Mouse (Mus musculus): ENCODE measurements around the gene Tcf23.

Tcf23 gene

DNA sequence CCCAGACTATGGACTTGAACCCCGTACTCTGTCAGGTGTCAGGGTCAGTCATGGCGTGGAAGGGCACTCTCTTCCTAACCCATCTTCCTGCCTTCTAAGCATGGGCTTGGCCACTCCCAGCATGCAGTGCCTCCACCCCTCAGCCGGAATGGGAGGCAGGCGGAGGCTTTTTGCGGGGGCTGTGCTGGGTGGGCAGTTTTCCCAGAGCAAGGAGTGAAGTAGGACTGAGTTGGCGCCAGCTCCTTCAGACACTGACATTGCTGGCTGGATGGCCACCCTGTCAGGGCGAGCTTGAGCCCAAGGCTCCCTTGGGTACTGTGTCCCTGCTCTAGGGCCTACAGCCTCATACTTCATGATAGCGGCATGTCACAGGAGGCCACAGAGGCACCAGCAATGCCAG is at the start of gene Tcf23:
Gene Tcf23 (plus strand): TSS at position 247 of the 400 bp plus-strand sequence.
- DNase-seq (ENCODE audit: low spot score): no peak

DNA sequence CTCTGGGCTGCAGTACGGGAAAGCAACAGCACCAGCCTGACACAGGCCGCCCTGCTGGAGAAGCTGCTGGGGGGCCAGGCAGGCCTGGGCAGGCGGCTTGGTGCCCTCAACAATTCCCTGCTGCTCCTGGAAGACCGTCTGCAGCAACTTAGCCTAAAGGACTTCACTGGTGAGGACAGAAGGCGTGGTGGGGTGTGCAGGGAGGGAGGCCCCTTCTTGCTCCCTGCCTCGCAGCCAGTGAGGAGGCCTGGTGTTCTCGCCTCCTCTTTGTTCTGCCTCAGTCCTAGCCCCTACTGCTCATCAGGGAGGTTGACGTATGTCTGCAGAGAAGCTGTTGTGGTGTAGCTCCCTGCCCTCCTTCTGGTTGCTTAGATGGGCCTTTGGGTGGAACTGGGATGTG is 49.8 kb upstream of the Tcf23 start:
- no peak for DNase-seq (ENCODE audit: low spot score)

DNA sequence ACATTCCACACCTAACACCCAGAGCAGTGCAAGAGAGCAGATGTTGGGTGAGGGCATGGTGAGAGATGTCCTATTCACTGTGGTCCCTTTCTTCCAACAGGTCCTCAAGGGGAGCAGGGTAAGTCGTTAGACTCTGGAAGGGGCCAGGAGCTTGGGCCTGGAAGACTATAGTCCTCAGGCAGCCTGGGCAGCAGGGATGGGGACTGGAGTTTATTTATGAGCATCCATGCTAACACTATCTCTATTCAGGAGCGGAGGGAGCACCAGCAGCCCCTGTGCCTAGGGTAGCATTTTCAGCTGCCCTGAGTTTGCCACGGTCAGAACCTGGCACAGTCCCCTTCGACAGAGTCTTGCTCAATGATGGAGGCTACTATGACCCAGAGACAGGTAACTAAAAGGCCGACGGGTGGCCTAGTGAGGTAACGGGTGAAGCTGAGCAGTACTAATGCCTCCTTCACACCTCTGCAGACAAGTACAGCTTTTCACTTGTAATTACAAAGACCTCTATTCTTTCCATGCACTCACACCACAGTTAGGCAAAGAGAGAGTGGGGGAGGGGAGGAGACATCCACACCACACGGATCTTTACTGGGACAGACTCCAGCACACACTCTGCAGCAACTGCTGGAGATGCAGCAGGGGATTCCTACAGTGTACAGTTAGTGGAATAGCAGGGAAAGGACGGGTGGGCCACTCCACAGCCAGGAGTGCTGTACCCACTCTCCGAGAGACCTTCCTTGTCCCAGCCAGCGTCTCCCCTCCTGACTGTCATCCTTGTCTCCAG is 48.4 kb upstream of the Tcf23 start:
- DNase-seq (ENCODE audit: low spot score): no peak

DNA sequence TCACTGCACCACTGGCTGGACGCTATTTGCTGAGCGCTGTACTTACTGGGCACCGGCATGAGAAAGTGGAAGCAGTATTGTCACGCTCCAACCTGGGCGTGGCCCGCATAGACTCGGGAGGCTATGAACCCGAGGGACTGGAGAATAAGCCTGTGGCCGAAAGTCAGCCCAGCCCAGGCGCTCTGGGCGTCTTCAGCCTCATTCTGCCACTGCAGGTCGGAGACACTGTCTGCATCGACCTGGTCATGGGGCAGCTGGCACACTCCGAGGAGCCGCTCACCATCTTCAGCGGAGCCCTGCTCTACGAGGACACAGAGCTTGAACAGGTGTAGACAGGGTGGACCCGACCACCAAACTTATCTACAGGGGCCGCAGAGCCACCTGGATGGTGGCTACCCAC is 47.8 kb upstream of the Tcf23 start:
- DNase-seq (ENCODE audit: low spot score): no peak

DNA sequence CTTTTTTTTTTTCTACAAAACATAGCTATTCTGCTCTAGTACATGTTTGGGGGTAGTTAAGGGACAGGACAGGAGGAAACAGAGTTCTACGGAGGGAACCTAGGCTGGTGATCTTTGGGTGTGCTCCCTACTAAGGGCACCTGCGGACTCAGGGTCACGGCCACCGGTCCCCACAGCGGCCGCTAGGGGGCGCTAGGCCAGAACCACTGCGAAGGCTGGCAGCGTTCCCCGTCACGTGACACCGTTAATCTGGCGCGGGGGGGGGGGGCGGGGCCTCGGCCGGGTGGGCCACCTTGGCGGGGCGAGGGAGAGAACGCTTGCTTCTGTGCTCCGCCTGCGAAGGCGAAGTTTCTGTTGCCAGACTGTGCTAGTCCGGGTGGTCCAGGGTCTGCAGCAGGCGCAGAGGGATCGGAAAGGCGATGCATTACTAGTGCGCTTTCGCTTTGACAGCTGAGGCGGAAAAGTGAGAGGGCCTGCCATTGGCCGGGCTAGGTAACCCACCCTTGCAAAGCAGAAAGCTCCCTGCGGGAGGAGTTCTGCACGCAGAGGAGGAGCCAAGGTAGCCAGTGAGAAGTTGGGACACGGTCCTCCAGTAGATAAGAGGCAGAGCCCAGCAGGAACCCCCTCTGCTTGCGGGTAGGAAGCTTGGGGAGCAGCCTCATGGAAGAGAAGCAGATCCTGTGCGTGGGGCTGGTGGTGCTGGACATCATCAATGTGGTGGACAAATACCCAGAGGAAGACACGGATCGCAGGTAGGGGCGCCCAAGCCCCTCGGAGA is 47.0 kb upstream of the Tcf23 start, which contains the start of gene Khk:
Gene Khk (plus strand): TSS at position 176 of the 778 bp plus-strand sequence.
- DNase-seq (ENCODE audit: low spot score): peak; percentile 87

DNA sequence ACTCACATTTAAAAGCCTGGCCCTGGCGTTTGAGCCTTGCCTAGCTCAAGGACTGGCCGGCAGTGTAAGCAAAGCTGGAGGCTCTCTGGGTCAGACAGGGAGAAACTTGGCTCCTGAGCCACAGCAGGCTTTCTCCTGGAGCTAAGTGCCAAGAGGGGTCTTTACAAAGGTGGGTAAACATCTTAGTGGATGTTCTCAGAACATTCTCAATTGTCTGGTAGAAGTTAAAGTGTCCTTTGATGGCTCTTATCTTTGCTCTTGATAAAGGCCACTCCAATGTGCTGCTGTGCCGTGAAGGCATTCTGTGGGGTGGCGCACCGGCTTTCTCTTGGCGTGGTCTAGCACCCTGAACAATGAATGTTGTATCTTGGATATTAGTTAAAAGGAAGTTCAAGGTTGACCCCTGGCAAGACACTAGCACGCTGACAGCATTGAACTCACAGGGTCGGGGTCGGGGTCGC is 45.9 kb upstream of the Tcf23 start:
- DNase-seq (ENCODE audit: low spot score): no peak

DNA sequence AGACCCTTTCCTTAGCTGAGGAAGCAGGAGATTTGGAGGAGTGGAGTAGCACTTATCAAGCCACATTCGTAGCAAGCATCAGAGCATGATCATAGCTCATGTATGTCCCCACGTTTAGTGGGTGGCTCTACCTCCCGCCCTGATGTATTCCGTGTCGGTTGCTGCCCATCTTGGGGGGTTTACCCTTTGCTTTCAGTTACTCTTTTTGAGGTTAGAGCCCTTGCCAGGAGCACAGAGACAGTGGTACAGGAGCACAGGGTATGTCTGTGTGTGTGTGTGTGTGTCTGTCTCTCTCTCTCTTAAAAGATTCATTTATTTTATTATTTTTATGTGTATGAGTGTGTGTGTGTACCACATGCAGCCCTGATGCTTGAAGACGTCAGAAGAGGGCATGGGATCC is 45.3 kb upstream of the Tcf23 start:
- DNase-seq (ENCODE audit: low spot score): no peak

DNA sequence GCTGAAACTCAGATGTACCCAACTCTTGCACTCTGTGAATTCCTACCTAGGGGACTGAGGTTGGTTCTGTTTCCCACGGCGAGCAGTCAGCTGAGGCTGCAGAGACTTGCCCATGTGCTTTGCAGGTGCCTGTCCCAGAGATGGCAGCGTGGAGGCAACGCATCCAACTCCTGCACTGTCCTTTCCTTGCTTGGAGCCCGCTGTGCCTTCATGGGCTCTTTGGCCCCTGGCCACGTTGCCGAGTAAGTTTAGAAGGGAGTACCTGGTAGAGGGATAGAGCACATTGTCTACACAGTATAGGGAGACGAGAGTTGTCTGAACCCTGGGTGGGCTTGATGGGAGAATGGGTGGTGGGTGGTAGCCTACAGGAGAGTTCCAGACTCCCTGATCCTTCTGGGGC is 43.8 kb upstream of the Tcf23 start:
- DNase-seq (ENCODE audit: low spot score): no peak

DNA sequence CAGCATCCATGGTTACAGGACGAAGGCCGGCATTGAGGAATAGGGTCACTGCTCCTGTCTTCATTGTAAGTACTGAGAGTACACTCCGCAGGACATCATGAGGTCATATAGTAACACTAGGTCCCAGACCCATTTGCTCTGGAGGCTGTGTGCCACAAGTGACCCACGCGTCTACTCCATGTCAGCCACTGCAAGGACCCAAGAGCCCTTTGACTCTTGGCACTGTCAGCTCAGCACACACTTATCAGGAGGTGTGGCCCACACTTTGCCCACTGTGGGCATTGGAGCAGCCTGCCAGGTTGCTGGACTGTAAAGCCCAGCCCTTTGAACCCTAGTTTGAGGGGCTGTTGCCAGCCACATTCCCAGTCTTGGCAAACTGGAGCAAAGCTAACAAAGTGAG is 43.2 kb upstream of the Tcf23 start:
- DNase-seq (ENCODE audit: low spot score): no peak

DNA sequence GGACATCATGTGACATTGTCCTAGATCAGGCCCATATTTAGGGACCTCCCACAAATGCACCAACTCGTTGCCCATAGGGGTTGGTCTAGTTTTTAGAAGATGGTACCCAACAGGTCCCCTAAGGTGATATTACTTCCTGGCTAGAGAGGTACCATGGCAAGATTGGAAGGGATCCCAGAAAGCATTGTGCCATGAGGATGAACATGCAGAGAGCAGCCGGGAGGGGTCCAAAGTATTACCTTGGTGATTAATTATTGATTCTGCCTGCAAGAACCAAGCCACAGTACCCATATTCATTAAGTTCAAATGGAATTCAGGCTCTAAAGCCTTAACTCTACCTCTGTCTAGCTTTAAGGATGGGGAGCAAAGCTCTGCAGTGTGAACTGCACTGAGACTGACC is 42.4 kb upstream of the Tcf23 start:
- DNase-seq (ENCODE audit: low spot score): no peak

DNA sequence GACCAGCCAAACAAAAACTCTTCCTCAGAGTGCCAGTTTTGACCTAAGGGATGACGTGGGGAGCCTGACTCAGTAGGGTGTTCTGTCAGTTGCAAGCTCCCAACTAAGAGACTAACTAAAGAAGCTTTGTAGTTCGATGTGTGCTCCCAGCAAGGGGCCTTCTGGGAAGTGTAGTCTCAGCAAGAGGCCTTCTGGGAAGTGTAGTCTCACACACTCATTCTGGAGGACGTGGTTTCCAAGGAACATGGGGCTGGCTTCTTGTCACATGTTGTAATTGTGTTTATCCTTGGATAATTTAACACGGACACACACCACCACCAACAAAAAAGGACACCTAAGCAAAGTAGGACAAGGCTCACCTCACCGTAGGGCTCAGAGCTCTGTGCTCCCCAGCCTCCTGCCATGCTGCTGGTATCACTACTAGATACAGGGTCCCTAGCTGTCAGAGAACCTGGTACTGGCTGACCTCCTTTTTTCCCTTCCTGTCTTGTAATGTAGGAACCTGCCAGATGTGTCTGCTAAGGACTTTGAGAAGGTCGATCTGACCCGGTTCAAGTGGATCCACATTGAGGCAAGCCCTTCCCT is 40.4 kb upstream of the Tcf23 start:
- DNase-seq (ENCODE audit: low spot score): no peak

DNA sequence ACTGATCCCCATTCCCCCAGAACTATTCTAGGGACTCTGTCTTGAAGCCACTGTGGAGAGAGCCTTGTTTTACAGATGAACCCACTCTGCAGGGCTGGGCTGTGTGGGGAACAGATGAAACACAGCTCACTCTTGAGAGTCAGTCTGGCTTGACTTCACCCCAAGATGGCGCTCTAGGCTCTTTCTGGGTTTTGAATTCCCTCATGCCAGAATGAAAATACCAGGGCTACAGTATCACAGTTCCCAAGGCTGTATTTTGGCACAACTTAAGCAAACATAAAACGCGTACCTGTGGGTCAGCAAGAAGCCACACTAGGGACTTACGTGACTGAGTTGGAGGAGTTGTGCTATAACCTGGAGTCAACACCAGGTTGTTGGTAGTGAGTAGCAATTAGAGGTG is 38.3 kb upstream of the Tcf23 start:
- DNase-seq (ENCODE audit: low spot score): peak; percentile 59

DNA sequence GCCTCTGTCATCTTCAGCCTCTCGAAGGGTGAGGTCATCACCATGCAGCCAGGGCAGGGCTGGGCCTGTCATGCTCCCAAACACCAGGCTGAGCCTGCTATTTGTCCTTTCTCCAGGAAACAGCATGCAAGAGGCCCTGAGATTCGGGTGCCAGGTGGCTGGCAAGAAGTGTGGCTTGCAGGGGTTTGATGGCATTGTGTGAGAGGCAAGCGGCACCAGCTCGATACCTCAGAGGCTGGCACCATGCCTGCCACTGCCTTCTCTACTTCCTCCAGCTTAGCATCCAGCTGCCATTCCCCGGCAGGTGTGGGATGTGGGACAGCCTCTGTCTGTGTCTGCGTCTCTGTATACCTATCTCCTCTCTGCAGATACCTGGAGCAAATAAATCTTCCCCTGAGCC is 37.6 kb upstream of the Tcf23 start:
- DNase-seq (ENCODE audit: low spot score): no peak

DNA sequence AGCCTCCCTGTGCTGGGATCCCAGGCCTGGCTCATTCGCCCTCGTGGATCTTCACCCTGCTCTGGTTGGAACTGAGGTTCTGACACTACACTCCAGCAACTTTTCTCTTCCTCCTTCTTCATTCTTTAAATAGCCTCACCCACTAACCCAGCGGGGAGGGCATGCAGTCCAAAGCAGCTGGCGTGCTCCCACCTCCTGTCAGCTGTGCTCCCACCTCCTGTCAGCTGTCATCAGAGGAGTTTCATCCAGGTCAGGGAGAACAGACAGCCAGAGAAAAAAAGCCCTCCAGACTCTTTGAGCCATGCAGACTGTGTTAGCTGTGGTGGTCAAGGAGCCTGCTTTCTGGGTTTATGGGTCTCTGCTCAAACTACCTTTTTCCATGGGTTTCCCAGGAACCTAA is 37.1 kb upstream of the Tcf23 start:
- no peak for DNase-seq (ENCODE audit: low spot score)

DNA sequence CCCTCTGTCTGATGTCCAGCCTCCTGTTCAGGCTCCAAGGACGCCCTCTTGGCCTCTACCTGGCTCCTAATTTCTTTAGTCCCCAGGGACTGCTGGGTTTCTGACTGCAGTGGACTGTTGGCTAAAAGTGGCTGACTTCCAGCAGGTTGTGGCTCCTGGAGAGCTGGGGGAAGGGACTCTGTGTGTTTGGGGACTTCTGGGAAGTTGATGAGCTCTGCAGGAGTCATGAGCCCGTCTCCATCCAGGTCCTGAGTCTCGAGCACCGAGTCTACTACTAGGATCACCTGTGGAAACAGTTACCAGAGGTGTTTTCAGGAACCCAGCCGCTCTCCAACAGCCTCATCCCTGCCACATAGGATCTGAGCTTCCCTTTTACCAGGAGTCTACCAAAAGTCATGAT is 34.8 kb upstream of the Tcf23 start:
- DNase-seq (ENCODE audit: low spot score): no peak

DNA sequence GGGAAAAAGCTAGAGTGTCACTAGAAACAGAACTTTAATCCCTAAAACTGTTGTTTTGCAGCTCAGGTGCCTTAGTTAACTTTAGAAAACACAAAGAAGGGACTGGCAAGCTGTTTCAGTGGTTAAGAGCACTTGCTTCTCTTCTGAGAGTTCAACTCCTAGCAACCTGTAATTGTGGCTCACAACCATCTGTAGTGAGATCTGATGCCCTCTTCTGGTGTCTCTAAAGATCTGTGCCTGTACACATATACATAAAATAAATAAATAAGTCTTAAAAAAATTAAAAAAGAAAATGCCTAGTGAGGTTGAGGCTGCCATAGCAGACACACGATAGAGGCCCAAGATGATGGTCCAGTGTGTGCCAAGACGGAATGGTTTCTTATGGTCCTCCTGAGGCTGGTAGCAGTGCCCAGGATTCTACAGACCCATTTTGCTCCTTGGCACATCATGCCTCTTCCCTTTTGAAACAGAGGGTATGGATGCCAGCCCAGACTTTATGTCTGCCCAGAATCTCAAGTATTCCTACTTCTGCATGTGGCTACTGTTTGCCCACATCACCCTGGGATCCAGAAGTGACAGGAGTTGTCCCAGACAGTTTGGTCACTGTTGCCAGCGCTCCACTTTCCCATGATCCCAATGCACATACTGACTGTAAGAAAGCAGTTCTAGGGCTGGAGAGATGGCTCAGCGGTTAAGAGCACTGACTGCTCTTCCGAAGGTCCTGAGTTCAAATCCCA is 33.6 kb upstream of the Tcf23 start:
- DNase-seq (ENCODE audit: low spot score): no peak

DNA sequence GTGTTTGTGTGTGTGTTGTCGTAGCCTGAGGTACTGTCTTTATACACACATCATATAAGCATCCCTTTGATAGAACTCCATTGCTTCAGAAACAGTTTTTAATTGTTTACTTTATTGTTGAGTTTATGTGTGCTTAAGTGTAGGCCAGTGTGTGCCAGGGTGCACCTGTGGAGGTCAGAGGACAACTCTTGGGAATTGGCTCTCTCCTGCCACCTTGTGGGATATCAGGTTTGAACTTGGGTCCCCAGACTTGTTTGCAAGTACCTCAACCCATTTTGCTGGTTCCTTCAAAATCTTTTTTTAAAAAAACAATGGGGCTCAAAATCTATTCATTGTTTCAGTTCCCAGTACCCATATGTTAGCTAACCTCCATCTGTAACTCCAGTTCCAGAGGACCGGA is 25.5 kb upstream of the Tcf23 start:
- DNase-seq (ENCODE audit: low spot score): peak; percentile 32

DNA sequence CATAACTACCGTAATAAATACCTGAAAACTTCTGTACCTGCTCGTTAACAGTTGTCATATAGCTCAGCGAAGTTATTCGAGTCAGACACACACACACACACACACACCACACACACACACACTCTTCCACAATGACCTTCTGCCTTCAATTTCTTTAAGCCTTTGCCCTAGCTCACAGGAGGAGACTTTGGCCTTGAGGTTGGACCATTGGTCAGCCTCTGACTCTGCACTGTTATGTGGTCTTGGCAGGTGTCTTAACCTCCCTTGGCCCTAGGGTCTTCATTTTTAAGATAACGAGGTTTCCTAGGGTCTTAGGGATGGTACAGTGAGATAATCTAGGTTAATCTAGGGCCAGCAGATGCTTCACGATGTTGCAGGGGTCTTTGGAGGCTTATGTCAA is 24.1 kb upstream of the Tcf23 start:
- DNase-seq (ENCODE audit: low spot score): no peak

DNA sequence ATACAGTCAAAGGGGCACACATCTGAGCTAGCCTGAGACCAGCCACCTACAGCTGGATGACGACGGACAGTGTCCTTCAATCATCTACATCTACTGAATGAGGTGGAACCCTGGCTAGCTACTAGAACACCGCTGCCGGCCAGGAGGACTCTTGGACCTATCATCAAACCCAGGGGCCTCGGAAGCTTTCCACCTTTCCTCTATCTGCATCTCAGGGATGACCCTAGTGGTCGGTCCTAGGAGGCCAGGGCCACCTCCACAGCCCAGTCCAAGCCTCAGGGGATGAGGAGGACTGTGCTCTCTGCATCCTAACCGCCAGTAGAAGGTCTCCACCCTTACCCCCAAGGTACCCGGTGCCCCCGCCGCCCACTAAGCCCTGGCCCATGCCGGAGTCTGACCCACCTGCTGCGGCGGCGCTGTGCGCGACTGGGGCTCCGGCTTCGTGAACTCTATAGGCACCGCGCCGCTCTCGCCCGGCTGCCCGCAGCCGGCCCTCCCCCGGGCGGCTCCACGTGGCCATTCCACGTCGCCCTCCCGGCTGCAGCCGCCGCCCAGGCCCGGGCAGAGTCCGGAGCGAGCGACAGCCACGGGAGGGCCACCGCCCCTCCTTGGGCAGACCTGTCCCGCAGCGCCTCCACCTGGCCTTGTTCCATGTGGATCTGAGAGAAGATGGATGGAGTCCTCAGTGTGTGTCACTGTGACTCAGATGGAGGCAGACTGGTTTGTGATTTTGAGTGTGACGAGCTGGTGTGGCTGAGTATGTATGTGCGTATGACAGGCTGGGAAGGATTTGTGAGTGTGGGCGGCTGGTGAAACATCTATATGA is 23.3 kb upstream of the Tcf23 start, which contains the start of gene Cgref1:
Gene Cgref1 (minus strand): TSS at position 636 of the 826 bp plus-strand sequence.
- peak; percentile 78 for DNase-seq (ENCODE audit: low spot score)

DNA sequence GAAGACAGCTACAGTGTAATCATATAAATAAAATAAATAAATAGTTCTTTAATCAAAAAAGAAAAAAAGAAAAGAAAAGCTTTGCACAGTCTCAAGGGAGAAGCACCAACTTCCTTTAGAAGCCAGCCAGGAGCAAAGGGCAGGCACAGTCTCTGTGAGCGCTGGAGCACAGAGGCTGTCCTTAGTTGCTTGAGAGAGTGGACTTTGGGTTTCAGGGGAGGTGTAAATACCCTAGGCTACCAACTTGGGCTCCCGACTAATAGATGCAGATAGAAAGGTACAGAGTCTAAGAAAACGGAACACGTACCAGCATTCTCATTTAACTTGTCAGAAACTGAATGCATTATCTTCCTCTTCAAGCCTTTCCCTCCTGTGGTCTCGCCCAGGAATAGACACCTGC is 19.8 kb upstream of the Tcf23 start:
- DNase-seq (ENCODE audit: low spot score): no peak

DNA sequence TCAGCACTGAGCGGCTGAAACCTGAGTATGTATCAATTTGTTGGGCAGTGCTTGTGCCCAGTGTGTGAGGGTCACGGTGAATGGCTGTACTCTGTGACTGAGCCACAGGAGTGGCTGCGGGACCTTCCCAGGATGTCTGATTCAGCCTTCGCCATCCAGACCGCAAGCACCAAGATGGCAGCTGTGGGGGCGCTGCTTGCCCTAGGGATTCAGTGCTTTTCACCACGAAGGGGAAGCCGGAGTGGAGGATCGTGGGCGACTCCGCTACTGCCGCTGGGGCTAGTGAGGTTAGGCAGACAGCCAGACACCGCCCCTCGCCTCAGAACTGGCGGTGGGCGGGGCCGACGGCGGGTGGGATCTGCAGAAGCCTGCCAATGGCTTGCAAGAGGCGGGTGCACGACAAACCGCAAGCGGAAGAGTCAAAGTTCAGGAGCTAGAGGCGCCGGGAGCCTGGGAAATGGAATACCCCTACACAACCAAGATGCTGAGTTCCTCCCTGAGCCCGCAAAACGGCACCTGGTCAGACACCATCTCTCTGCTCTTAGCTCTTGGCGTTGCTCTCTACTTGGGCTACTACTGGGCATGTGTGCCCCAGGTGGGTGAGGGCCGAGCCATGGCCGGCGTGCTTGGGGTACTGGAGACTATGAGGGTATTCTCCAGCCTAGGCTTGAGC is 18.7 kb upstream of the Tcf23 start:
- peak; percentile 85 for DNase-seq (ENCODE audit: low spot score)
